Mouse (Mus musculus) testis, adult 2 months (tissue): ENCODE data around the gene Fcgrt.

ENCODE experiments used
- CTCF ChIP-seq: fragments of 200-500 bp; IDR thresholded peaks from 2 replicates; pipeline ENCODE4 v1.5.1; 2012; ENCODE audit warnings: low read depth, mild to moderate bottlenecking, inconsistent platforms, low read length, moderate library complexity; ENCODE audit not compliant: control insufficient read depth, insufficient read depth, insufficient replicate concordance
- POLR2A ChIP-seq: fragments of 200-500 bp; IDR thresholded peaks from 2 replicates; pipeline ENCODE4 v1.6.1; 2012; ENCODE audit warnings: low read depth, mild to moderate bottlenecking, inconsistent platforms, low read length, moderate library complexity; ENCODE audit not compliant: control insufficient read depth

DNA sequence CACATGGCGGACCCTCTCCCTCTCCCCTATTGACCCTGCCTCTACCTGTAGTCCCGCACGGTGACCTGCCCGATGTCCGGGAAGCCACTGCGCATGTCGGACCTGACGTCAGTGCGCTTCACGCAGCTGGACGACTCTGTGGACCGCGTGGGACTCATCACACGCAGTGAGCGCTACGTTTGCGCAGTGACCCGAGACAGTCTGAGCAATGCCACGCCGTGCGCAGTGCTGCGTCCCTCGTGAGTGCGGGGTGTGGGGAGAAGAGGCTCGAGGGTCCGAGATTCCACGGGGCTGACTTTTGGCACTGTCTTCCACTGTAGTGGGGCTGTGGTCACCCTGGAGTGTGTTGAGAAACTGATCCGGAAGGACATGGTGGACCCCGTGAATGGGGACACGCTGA, 27.1 kb downstream of the Fcgrt start:
- TF ChIP-seq CTCF = no peak
- TF ChIP-seq POLR2A = 0 out of 2 replicates have a peak, but pooled peaks have one; percentile 7
